Mouse (Mus musculus) CH12.LX (cell line): ENCODE measurements at regions not wholly inside any gene's neighbourhood (a gene's known extent, or its start where the extent isn't known, plus 50 kb on each side); places are given as distances from the start of the nearest gene placed in this dataset.

Experiments
- DNase-seq: peaks from one replicate; pipeline ENCODE4 v3.0.0-alpha.2; 2013; ENCODE audit errors: extremely low read depth
- H3K27ac ChIP-seq: 2 replicates; pipeline ENCODE4 v1.5.1; 2012; ENCODE audit warnings: low read depth, mild to moderate bottlenecking, control low read depth, moderate library complexity; ENCODE audit not compliant: insufficient read depth
- H3K27me3 ChIP-seq: replicated peaks from 2 replicates; pipeline ENCODE3; 2012; ENCODE audit warnings: inconsistent platforms
- H3K36me3 ChIP-seq, 2 experiments: replicated peaks in 1 of 2; 2 replicates each; pipeline versions ENCODE3 to v1.6.1; 2012; ENCODE audit warnings: inconsistent platforms in 1 of 2, low read length in 1 of 2, mild to moderate bottlenecking in 1 of 2, mixed read lengths in 1 of 2, moderate library complexity in 1 of 2; ENCODE audit not compliant: control insufficient read depth in 1 of 2, insufficient read depth in 1 of 2
- H3K4me1 ChIP-seq, 2 experiments: 2 replicates each; pipeline ENCODE4 v1.6.1; 2012; ENCODE audit warnings: inconsistent platforms in 1 of 2, moderate library complexity in 1 of 2; ENCODE audit not compliant: insufficient read depth in 2 of 2, control insufficient read depth in 1 of 2
- H3K4me2 ChIP-seq: 2 replicates; pipeline ENCODE4 v1.6.1; 2012; ENCODE audit warnings: low read depth, mild to moderate bottlenecking, control low read depth; ENCODE audit not compliant: poor library complexity, insufficient read depth, severe bottlenecking
- H3K4me3 ChIP-seq, 3 experiments: fragments of 150-350 bp in 1 of 3; sonication (generic) in 1 of 3; replicated peaks in 1 of 3; 2 replicates each; pipeline versions ENCODE3 to v1.5.1; 2011 to 2012; ENCODE audit warnings: low read depth in 2 of 3, low read length in 2 of 3, mild to moderate bottlenecking in 2 of 3, moderate library complexity in 2 of 3, control low read depth in 1 of 3, improper control_type of control experiment in 1 of 3, inconsistent platforms in 1 of 3, mixed read lengths in 1 of 3; ENCODE audit not compliant: poor library complexity in 1 of 3
- H3K79me2 ChIP-seq: replicated peaks from 2 replicates; pipeline ENCODE4 v1.6.1; 2012; ENCODE audit warnings: mild to moderate bottlenecking, moderate library complexity; ENCODE audit not compliant: control insufficient read depth, poor library complexity, insufficient read depth, severe bottlenecking; ENCODE audit errors: extremely low read depth
- H3K9ac ChIP-seq: 2 replicates; pipeline ENCODE4 v1.6.1; 2012; ENCODE audit warnings: low read depth, mild to moderate bottlenecking, control low read depth, moderate library complexity; ENCODE audit not compliant: insufficient read depth
- H3K9me3 ChIP-seq: replicated peaks from 2 replicates; pipeline ENCODE3; 2012; ENCODE audit warnings: low read length, inconsistent platforms, mixed read lengths
- BHLHE40 ChIP-seq: IDR thresholded peaks from 2 replicates; pipeline ENCODE4 v1.6.1; 2011; ENCODE audit warnings: mild to moderate bottlenecking, low read depth, low read length, improper control_type of control experiment
- CHD1 ChIP-seq: IDR thresholded peaks from 2 replicates; pipeline ENCODE4 v1.6.1; 2012; ENCODE audit warnings: low read depth, low read length, improper control_type of control experiment, inconsistent platforms
- CTCF ChIP-seq, 2 experiments: IDR thresholded peaks in 1 of 2; conservative IDR thresholded peaks in 1 of 2; 2 replicates each; pipeline ENCODE4 v1.5.1; 2011 to 2012; ENCODE audit warnings: low read depth in 2 of 2, low read length in 2 of 2, improper control_type of control experiment in 1 of 2, inconsistent platforms in 1 of 2, mild to moderate bottlenecking in 1 of 2, moderate library complexity in 1 of 2
- E2F4 ChIP-seq: IDR thresholded peaks from 2 replicates; pipeline ENCODE4 v1.6.1; 2011; ENCODE audit warnings: low read depth, low read length, improper control_type of control experiment; ENCODE audit not compliant: insufficient replicate concordance
- ETS1 ChIP-seq: conservative IDR thresholded peaks from 2 replicates; pipeline ENCODE4 v1.6.1; 2012; ENCODE audit warnings: low read depth, mild to moderate bottlenecking, inconsistent platforms, low read length, improper control_type of control experiment, moderate library complexity
- JUN ChIP-seq: IDR thresholded peaks from 2 replicates; pipeline ENCODE4 v1.6.1; 2011; ENCODE audit warnings: low read depth, mild to moderate bottlenecking, low read length, improper control_type of control experiment, moderate library complexity; ENCODE audit not compliant: insufficient read depth
- JUND ChIP-seq: conservative IDR thresholded peaks from 2 replicates; pipeline ENCODE4 v1.6.1; 2011; ENCODE audit warnings: low read depth, low read length, improper control_type of control experiment
- MYC ChIP-seq: IDR thresholded peaks from 2 replicates; pipeline ENCODE4 v1.6.1; 2011; ENCODE audit warnings: low read depth, mild to moderate bottlenecking, improper control_type of control experiment, low read length
- NELFE ChIP-seq: IDR thresholded peaks from 2 replicates; pipeline ENCODE4 v1.6.1; 2011; ENCODE audit warnings: low read depth, low read length, improper control_type of control experiment
- POLR2A ChIP-seq: IDR thresholded peaks from 2 replicates; pipeline ENCODE4 v1.6.1; 2011; ENCODE audit warnings: low read depth, mild to moderate bottlenecking, improper control_type of control experiment, low read length
- POLR2AphosphoS2 ChIP-seq: IDR thresholded peaks from 2 replicates; pipeline ENCODE4 v1.6.1; 2011; ENCODE audit warnings: low read depth, low read length, improper control_type of control experiment
- RAD21 ChIP-seq: IDR thresholded peaks from 2 replicates; pipeline ENCODE4 v1.6.1; 2011; ENCODE audit warnings: low read depth, mild to moderate bottlenecking, low read length, improper control_type of control experiment, moderate library complexity
- SMC3 ChIP-seq: IDR thresholded peaks from 2 replicates; pipeline ENCODE4 v1.6.1; 2011; ENCODE audit warnings: low read depth, low read length, improper control_type of control experiment
- USF1 ChIP-seq: IDR thresholded peaks from 2 replicates; pipeline ENCODE4 v1.6.1; 2014; ENCODE audit warnings: low read depth, mild to moderate bottlenecking, inconsistent platforms, low read length, improper control_type of control experiment
- ZC3H11A ChIP-seq: IDR thresholded peaks from 2 replicates; pipeline ENCODE4 v1.6.1; 2012; ENCODE audit warnings: low read depth, mild to moderate bottlenecking, inconsistent platforms, low read length, improper control_type of control experiment
- ZKSCAN1 ChIP-seq: IDR thresholded peaks from 2 replicates; pipeline ENCODE4 v1.6.1; 2012; ENCODE audit warnings: low read depth, inconsistent platforms, low read length, improper control_type of control experiment, borderline replicate concordance
- dilution Hi-C: fragments of 300-500 bp; cut with MboI; formaldehyde crosslinking; loops from 2 replicates; pipeline ENCODE4 v1.14.3; 2020; ENCODE audit warnings: low sequenced_read_pairs; ENCODE audit not compliant: extremely low pct_unique_long_range_greater_than_20kb, extremely low pct_ligation_motif_present
- in situ Hi-C: fragments of 300-500 bp; cut with MboI; formaldehyde crosslinking; loops from 3 replicates; pipeline ENCODE4 v1.14.3; 2019; ENCODE audit warnings: low sequenced_read_pairs, low pct_ligation_motif_present, low pct_unique_long_range_greater_than_20kb, mixed read lengths

GRCm38 (mm10) chr12:71704431-71704830, 126.4 kb upstream of the Daam1 start:
- H3K9me3 ChIP-seq: peaks cover 4% of the 10 kb centered on the region
- in situ Hi-C loops: loop anchor here (25.0 kb wide), 2 partner anchors 392 to 567 kb away; partner anchors contain the start of genes 2700049A03Rik, Dact1 and Timm9
- no peak overlapping the region for H3K9ac ChIP-seq
- H3K4me2 ChIP-seq: no peak overlapping the region
- no peak overlapping the region for H3K27ac ChIP-seq
- H3K4me3 ChIP-seq: no peak overlapping the region
- dilution Hi-C loops: no loop called here
- no peak for TF ChIP-seq E2F4
- TF ChIP-seq POLR2AphosphoS2: no peak
- TF ChIP-seq NELFE: no peak
- no peak for TF ChIP-seq JUN
- TF ChIP-seq ETS1: no peak
- no peak for TF ChIP-seq USF1
- no peak for TF ChIP-seq JUND
- no peak for TF ChIP-seq BHLHE40
- TF ChIP-seq CHD1: no peak
- TF ChIP-seq ZKSCAN1: no peak
- no peaks in the 10 kb centered on the region for H3K36me3 ChIP-seq
- no peaks in the 10 kb centered on the region for H3K27me3 ChIP-seq
- no peaks in the 10 kb centered on the region for H3K79me2 ChIP-seq
- peak; percentile 11 for DNase-seq
- no peaks in the 10 kb centered on the region for H3K4me1 ChIP-seq

- Histone ChIP-seq H3K79me2 (no peaks in the 10 kb centered on the region), H3K36me3 (no peaks in the 10 kb centered on the region), H3K4me2 (0 out of 2 replicates have a peak overlapping the region, but pooled peaks have one; percentile 21), H3K9ac (no peak overlapping the region), H3K27me3 (no peaks in the 10 kb centered on the region), H3K4me1 (no peaks in the 10 kb centered on the region), H3K9me3 (no peaks in the 10 kb centered on the region), H3K4me3 (no peak overlapping the region), H3K27ac (no peak overlapping the region)
- TF ChIP-seq MYC (no peak), CTCF (conservative IDR thresholded peaks at IDR 0.05 in 1 of 2, IDR thresholded peaks at IDR 0.05 in 1 of 2; ENCODE audit: low read depth in 2 of 2, low read length in 2 of 2) (peak; percentile 86 to 91), SMC3 (peak; percentile 87), ZC3H11A (peak; percentile 71), RAD21 (peak; percentile 99), POLR2A (no peak)
- in situ Hi-C loops (loop anchor here (25.0 kb wide), 2 partner anchors 396 to 571 kb away; partner anchors contain the start of genes 2700049A03Rik, Dact1 and Timm9), dilution Hi-C loops (no loop called here)
- DNase-seq: peak; percentile 53
Observed at GRCm38 (mm10) chr12:71707727-71708369, 123.0 kb upstream of the Daam1 start.
